Mouse (Mus musculus) limb, embryonic 15.5 days (tissue): ENCODE data around the gene Nrxn1. TPM values are rescaled to one million over a fixed set of nuclear protein-coding genes. Genes with fewer than 3 reads are reported as not detected.

Experiments used
- ATAC-seq: fragments of 200-750 bp; cut with Nextera tagmentation; 2 replicates; pipeline ENCODE4 v1.8.0; 2017; ENCODE audit warnings: low read depth, moderate TSS enrichment; ENCODE audit not compliant: insufficient number of reproducible peaks, low FRiP score, low TSS enrichment
- H3K27ac ChIP-seq: fragments of 300-500 bp; sonication (generic); 2 replicates; pipeline ENCODE4 v1.5.1; 2015; ENCODE audit warnings: moderate library complexity, mild to moderate bottlenecking, inconsistent platforms
- H3K27me3 ChIP-seq: fragments of 300-500 bp; sonication (generic); 2 replicates; pipeline ENCODE4 v1.6.1; 2015; ENCODE audit warnings: inconsistent platforms
- H3K36me3 ChIP-seq: fragments of 300-500 bp; sonication (generic); 2 replicates; pipeline ENCODE4 v1.6.1; 2015; ENCODE audit warnings: inconsistent platforms
- H3K4me1 ChIP-seq: fragments of 300-500 bp; sonication (generic); 2 replicates; pipeline ENCODE4 v1.6.1; 2015; ENCODE audit warnings: inconsistent platforms
- H3K4me2 ChIP-seq: fragments of 300-500 bp; sonication (generic); 2 replicates; pipeline ENCODE4 v1.6.1; 2015; ENCODE audit warnings: mild to moderate bottlenecking, inconsistent platforms
- H3K4me3 ChIP-seq: fragments of 300-500 bp; sonication (generic); 2 replicates; pipeline ENCODE4 v1.5.1; 2015; ENCODE audit warnings: mild to moderate bottlenecking, inconsistent platforms
- H3K9ac ChIP-seq: fragments of 300-500 bp; sonication (generic); 2 replicates; pipeline ENCODE4 v1.6.1; 2015; ENCODE audit warnings: inconsistent platforms
- H3K9me3 ChIP-seq: fragments of 300-500 bp; sonication (generic); 2 replicates; pipeline ENCODE4 v1.6.1; 2016; ENCODE audit warnings: inconsistent platforms
- WGBS: fragments of 180-500 bp; shearing (Covaris S2); methylation state at CpG from one replicate; pipeline ENCODE4 v1.1.7; 2015; 5-methylcytosine and 5-hydroxymethylcytosine counted together
- polyA plus RNA-seq: library from polyadenylated mRNA; unstranded; fragments of >200 nt; fragmentation: Nextera tagmentation; extraction: Ambion mirVana; gene quantifications from 2 replicates; pipeline ENCODE4 v1.2.1, GENCODE M21; 2015

Gene Nrxn1
- polyA plus RNA-seq, 1 experiment from 2014 or later: 12.4 TPM

DNA sequence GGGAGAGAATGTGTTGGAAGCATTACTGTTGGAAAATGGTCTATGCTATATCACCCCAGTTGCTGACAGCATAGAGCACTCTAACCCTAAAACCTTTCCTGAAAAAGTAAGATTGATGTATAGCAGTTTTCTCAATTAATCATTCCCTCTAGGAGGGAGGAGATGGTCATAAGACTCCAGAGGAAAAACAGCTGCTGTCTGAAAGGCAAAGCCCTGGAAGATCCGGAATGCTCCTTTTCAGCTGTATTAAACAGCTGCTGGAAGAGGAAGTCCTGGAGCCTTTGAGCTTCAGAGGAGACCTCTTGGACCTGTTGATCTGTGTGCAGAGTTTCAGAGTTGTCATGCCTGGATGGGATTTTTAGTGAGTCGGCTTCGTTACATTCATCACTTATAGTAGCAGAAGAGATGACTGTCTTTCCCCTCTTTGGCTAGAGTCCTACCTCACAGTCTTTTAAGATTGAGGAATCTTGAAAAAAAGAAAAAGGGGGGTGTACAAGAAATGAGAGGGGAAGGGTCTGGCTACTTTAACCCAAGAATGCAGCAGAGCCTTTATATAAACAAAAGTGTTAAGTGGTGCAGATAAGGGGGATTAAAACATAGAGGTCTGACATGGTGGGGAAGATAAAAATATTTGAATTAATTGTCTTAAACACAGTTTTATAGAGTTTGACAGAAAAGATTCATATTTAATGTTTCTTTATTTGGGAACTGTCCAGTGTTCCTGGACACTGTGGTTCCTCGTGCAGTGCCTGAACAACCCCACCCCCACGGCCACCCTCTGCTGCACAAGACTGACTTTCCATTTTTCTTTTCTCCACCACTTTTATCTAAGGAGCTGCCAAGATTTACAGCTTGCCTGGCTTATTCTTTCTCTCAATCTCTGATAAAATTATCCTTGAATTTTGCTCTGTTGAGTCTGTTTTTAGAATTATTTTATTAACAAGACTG is 710.1 kb downstream of the Nrxn1 start:
- no peaks in the 10 kb centered on the region for H3K27me3 ChIP-seq
- no peak overlapping the region for H3K4me2 ChIP-seq
- no peaks in the 10 kb centered on the region for H3K9me3 ChIP-seq
- no peak overlapping the region for H3K4me3 ChIP-seq
- WGBS: 56% methylated on average over 5 of the region's 5 CpGs
- H3K36me3 ChIP-seq: no peaks in the 10 kb centered on the region
- H3K27ac ChIP-seq: no peak overlapping the region
- H3K4me1 ChIP-seq: no peaks in the 10 kb centered on the region
- H3K9ac ChIP-seq: no peak overlapping the region
- ATAC-seq: no peak

DNA sequence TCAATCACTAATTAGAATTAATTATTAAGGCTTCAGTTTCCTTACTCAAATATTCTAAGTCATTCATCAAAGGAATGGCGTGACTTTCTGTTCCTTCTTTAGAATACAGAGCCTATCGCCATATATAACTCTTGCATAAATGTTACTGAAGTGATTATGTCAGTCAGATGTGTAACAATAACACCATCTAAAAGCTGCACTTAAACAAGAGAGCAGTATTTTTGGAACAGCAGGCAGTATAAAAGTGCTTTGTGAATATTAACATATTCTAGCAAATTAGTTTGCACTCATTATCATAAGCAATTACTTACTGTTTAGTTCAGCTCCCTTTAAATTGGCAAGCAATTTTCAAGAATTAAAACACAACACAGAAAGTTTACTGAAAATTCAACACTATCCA is 716.3 kb downstream of the Nrxn1 start:
- Histone ChIP-seq H3K4me2 (no peak overlapping the region), H3K9ac (no peak overlapping the region), H3K4me1 (no peaks in the 10 kb centered on the region), H3K27ac (no peak overlapping the region), H3K27me3 (no peaks in the 10 kb centered on the region), H3K9me3 (no peaks in the 10 kb centered on the region), H3K36me3 (no peaks in the 10 kb centered on the region), H3K4me3 (no peak overlapping the region)
- WGBS: 74% methylated on average over 2 of the region's 2 CpGs
- ATAC-seq: no peak

DNA sequence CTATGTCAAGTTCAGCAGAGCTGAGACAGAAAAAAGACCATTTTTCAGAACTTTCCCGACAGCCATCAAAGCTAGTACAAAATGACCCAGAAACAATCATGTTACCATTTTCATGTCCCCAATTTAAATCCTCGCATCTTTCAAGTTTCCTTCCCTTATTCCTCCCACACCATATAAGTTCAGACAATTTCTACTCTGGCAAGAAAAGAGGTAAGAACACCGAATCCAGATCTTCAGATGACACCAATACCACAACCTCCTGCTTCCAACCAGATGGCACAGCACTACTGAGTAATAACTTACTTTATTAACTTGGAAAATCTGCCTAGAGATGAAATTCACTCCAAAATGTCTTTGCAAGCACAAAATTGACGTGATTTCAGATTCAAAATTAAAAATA is 730.7 kb downstream of the Nrxn1 start:
- no peaks in the 10 kb centered on the region for H3K9me3 ChIP-seq
- no peaks in the 10 kb centered on the region for H3K36me3 ChIP-seq
- H3K4me2 ChIP-seq: no peak overlapping the region
- no peak overlapping the region for H3K9ac ChIP-seq
- H3K27ac ChIP-seq: no peak overlapping the region
- no peaks in the 10 kb centered on the region for H3K4me1 ChIP-seq
- no peak overlapping the region for H3K4me3 ChIP-seq
- no peak for ATAC-seq
- no peaks in the 10 kb centered on the region for H3K27me3 ChIP-seq
- 83% methylated on average over 4 of the region's 4 CpGs for WGBS

DNA sequence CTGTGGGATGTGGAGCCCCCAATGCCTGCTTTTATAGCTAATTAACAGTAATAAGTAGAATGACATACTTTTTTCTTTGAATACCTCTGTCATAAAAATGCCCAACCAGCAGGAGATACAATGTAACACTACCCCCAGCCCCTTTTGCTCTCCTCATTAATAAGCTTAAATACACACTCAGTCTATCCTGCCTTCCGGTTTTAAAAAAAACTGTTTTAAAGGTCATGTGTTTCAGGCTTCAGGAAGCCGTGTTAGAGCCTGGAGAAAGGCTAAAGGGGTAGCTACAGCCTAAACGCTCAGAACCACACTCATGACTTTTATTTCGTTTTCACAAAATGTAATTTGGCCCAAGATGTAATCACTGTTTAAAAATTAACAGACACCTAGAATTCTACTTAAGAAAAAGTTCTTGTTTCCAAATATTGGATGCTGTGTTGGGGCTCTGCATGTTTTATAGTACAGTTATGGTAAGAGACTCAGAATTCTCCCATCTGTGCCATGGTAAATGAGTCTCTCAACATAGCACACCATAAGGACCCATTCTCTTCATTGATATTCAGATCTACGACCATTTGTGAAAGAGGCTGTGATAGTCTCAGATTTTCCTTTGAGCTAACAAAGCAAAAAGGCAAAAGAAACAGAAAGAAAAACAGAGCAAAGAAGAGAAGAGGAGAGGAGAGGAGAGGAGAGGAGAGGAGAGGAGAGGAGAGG is 743.3 kb downstream of the Nrxn1 start:
- H3K9me3 ChIP-seq: no peaks in the 10 kb centered on the region
- no peak overlapping the region for H3K27ac ChIP-seq
- no peaks in the 10 kb centered on the region for H3K4me1 ChIP-seq
- no peaks in the 10 kb centered on the region for H3K27me3 ChIP-seq
- 29% methylated on average over 5 of the region's 5 CpGs for WGBS
- ATAC-seq: no peak
- H3K4me3 ChIP-seq: no peak overlapping the region
- H3K36me3 ChIP-seq: no peaks in the 10 kb centered on the region
- H3K4me2 ChIP-seq: no peak overlapping the region
- no peak overlapping the region for H3K9ac ChIP-seq

DNA sequence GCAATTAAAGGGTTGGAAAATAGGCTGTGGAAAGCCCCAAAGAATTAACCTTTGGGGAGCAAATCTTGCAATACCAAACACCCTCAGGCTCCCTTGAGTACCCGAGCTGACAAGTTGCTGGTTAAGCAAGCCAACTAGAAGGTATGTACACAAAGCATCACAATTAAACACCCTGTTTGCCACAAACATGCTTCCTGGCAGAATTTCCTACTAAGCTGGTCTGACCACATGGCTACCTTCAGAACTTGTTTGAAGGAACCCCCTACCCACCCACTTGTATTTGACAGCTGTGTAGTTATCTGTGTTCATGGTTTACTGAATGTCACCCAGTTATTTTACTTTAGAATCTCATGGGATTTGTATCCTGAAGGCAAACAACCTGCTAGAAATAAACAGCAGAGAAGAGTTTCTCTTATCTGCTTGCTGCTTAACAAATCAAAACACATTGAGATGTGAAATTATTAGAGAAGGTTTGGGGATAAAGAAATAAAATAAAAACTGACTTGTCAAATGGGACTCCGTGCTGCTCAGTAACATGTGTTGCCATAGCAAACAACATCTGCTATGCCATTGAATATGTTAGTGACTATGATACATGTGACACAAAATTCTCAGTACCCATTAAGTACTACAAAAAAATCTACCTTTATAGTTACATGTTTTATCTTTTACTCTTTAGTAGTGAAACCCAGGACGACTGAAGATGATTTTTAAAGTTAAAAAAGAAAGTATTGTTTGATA is 746.0 kb downstream of the Nrxn1 start:
- no peak for ATAC-seq
- H3K9ac ChIP-seq: no peak overlapping the region
- H3K27me3 ChIP-seq: no peaks in the 10 kb centered on the region
- H3K4me2 ChIP-seq: no peak overlapping the region
- no peaks in the 10 kb centered on the region for H3K36me3 ChIP-seq
- no peaks in the 10 kb centered on the region for H3K4me1 ChIP-seq
- no peak overlapping the region for H3K27ac ChIP-seq
- no peaks in the 10 kb centered on the region for H3K9me3 ChIP-seq
- no peak overlapping the region for H3K4me3 ChIP-seq
- 59% methylated on average over 3 of the region's 3 CpGs for WGBS

DNA sequence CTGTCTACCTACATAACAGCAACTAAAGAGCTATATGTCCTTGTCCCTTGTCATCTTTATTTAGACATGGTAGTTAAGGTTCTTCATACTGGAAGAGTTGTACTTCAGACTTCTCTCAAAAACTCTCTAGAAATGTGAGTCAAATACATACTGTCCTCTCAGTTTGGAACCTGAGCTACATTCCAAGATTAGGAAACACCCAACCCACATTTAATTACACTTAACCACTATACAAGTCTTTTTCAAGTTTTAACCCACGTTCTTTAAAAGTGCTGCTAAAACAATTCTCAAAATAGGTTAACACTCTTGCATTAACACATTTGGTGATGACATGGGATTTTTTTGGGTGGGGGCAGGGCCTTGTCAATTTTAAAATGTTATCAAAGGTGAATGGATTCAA is 759.4 kb downstream of the Nrxn1 start:
- no peak overlapping the region for H3K27ac ChIP-seq
- ATAC-seq: no peak
- no peaks in the 10 kb centered on the region for H3K4me1 ChIP-seq
- no peaks in the 10 kb centered on the region for H3K36me3 ChIP-seq
- no peaks in the 10 kb centered on the region for H3K9me3 ChIP-seq
- no peak overlapping the region for H3K4me2 ChIP-seq
- no peak overlapping the region for H3K9ac ChIP-seq
- WGBS: 50% methylated on average over 1 of the region's 1 CpGs
- no peak overlapping the region for H3K4me3 ChIP-seq
- no peaks in the 10 kb centered on the region for H3K27me3 ChIP-seq

DNA sequence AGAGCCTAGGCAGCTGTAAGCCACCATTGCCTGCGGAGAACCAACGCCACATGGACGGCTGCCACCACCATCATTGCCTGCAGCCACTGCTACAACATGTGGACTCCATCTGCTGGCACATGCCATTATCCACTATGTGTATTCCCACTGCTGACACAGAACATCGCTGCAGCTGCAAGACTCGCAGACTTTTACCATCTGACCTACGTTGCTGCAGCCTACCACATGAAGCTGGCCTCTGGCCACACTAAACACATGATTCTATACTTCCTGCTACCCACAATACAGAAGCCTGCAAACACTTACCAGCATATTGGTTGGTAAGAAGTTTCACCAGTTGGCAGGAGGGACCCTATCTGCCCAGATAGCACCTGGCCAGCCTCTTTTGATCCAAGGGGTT is 769.2 kb downstream of the Nrxn1 start:
- no peak for ATAC-seq
- H3K27me3 ChIP-seq: no peaks in the 10 kb centered on the region

DNA sequence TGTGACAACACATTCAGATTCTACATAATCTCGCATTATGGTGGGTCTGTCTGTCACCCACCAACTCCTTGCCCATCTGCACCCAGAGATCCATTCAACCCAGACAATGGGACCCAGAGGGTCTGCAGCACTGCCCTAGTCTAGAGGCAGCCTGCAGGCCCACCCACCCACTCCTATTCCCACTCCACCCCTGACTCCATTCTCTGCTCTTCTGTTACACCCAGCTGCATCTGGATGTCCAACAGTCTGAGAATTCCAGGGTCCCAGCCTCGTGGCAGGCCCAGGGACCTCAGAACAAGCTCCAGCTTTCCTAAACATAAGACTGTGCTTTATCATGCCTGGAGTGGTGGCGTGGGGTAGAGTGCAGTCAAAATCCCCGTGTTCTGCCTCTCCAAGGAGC is 820.6 kb downstream of the Nrxn1 start:
- Histone ChIP-seq H3K27me3 (no peaks in the 10 kb centered on the region), H3K4me2 (no peak overlapping the region), H3K4me1 (no peaks in the 10 kb centered on the region), H3K27ac (no peak overlapping the region), H3K4me3 (no peak overlapping the region), H3K9ac (no peak overlapping the region), H3K36me3 (no peaks in the 10 kb centered on the region), H3K9me3 (no peaks in the 10 kb centered on the region)
- 50% methylated on average over 4 of the region's 4 CpGs for WGBS
- ATAC-seq: no peak

More for the DNA sequence above, 769.2 kb downstream of the Nrxn1 start:
- Histone ChIP-seq H3K4me3 (no peak overlapping the region), H3K36me3 (no peaks in the 10 kb centered on the region), H3K4me1 (no peaks in the 10 kb centered on the region), H3K9ac (no peak overlapping the region), H3K4me2 (no peak overlapping the region), H3K27ac (no peak overlapping the region), H3K9me3 (no peaks in the 10 kb centered on the region)
- WGBS: 44% methylated on average over 6 of the region's 6 CpGs

DNA sequence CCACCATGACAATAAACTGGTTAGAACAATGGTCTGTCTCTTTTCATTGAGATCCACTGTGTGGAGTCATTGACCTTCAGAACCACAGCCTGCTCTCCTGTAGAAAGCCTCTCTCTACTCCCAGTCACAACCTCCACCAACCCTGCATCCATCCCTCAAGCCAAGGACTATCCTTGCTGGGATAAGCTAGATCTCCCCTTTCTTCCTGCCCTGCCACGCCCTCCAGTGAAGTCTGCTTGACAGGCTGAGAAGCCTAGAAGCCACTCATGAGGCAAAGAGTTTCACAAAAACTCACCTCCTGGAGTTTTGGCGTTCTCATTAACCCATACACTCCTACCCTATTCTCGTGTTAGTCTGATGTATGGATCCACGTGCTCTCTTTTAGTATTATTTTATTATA is 821.7 kb downstream of the Nrxn1 start:
- Histone ChIP-seq H3K9ac (no peak overlapping the region), H3K36me3 (no peaks in the 10 kb centered on the region), H3K4me3 (no peak overlapping the region), H3K27ac (no peak overlapping the region), H3K9me3 (no peaks in the 10 kb centered on the region), H3K4me1 (no peaks in the 10 kb centered on the region), H3K27me3 (no peaks in the 10 kb centered on the region), H3K4me2 (no peak overlapping the region)
- no peak for ATAC-seq
- WGBS: 35% methylated on average over 4 of the region's 4 CpGs

DNA sequence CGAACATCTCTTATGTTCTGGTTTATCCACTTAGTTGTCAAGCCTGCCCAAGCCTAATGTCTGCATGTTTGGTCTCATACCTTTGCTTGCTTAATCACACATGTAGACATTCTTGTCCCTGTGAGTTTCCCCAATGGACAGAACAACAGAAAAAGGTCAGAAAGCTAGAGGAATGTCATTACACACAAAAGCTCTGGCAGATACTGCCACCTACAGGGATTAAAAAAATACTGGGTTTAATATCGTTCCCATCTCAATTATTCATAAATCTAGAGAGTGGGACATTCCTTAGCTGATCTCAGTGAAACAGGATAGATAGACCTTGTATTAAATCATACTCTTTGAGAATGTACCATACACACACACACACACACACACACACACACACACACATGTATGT is 823.7 kb downstream of the Nrxn1 start:
- H3K4me1 ChIP-seq: no peaks in the 10 kb centered on the region
- no peaks in the 10 kb centered on the region for H3K36me3 ChIP-seq
- H3K9ac ChIP-seq: no peak overlapping the region
- H3K27me3 ChIP-seq: no peaks in the 10 kb centered on the region
- no peaks in the 10 kb centered on the region for H3K9me3 ChIP-seq
- no peak for ATAC-seq
- no peak overlapping the region for H3K27ac ChIP-seq
- H3K4me3 ChIP-seq: no peak overlapping the region
- no peak overlapping the region for H3K4me2 ChIP-seq
- 77% methylated on average over 2 of the region's 2 CpGs for WGBS

DNA sequence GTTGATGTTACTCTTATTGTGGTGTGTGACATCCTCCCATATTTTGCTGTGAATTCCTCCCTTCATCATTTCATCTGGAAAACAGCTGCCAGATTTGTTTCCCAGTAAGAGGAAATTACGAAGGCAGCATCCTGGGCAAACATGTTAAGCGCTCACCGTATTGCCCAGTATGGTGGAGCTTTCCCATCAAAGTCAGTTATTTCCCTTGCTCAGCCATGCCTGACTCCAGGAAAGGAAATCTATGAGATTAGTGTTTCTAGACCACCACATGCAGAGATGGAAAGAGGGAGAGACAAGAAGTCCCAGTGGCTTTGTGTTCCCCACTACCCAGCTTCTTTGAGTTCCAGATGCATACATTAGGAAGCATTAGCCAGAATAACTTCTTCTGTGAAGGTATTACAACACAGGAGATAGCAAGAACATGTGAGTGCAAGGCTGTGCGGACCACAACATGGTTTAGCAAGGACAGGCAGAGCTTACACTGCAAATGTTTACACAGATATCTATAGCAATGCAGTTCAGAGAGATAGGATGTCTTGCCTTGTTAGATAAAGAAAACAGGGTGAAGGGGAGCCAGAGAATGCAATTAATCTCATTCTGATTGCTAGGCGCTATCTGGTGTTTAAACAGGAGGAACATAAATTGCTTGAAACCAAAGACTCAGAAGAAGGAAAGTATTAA is 839.3 kb downstream of the Nrxn1 start:
- Histone ChIP-seq H3K4me1 (no peaks in the 10 kb centered on the region), H3K4me3 (no peak overlapping the region), H3K9me3 (no peaks in the 10 kb centered on the region), H3K4me2 (no peak overlapping the region), H3K9ac (no peak overlapping the region), H3K36me3 (no peaks in the 10 kb centered on the region), H3K27me3 (no peaks in the 10 kb centered on the region), H3K27ac (no peak overlapping the region)
- 60% methylated on average over 5 of the region's 5 CpGs for WGBS
- no peak for ATAC-seq
